Mouse (Mus musculus) testis, adult 2 months (tissue): ENCODE measurements around the gene Lin7b. TPM values are rescaled to one million over a fixed set of nuclear protein-coding genes. Genes with fewer than 3 reads are reported as not detected.

Source experiments
- H3K27ac ChIP-seq: fragments of 200-500 bp; 2 replicates; pipeline ENCODE4 v1.5.1; 2012; ENCODE audit warnings: low read depth, low read length; ENCODE audit not compliant: control insufficient read depth, insufficient read depth
- H3K27me3 ChIP-seq: fragments of 200-500 bp; 2 replicates; pipeline ENCODE4 v1.6.1; 2012; ENCODE audit warnings: mild to moderate bottlenecking, low read length, moderate library complexity; ENCODE audit not compliant: control insufficient read depth, insufficient read depth
- H3K36me3 ChIP-seq: fragments of 200-500 bp; 2 replicates; pipeline ENCODE4 v1.6.1; 2012; ENCODE audit warnings: mild to moderate bottlenecking, low read length; ENCODE audit not compliant: control insufficient read depth, insufficient read depth
- H3K4me1 ChIP-seq: fragments of 200-500 bp; 2 replicates; pipeline ENCODE4 v1.6.1; 2012; ENCODE audit warnings: low read length; ENCODE audit not compliant: control insufficient read depth, insufficient read depth
- H3K4me3 ChIP-seq: fragments of 200-500 bp; 2 replicates; pipeline ENCODE4 v1.5.1; 2012; ENCODE audit warnings: low read depth, mild to moderate bottlenecking, low read length, moderate library complexity, mixed read lengths; ENCODE audit not compliant: control insufficient read depth
- CTCF ChIP-seq: fragments of 200-500 bp; IDR thresholded peaks from 2 replicates; pipeline ENCODE4 v1.5.1; 2012; ENCODE audit warnings: low read depth, mild to moderate bottlenecking, inconsistent platforms, low read length, moderate library complexity; ENCODE audit not compliant: control insufficient read depth, insufficient read depth, insufficient replicate concordance
- POLR2A ChIP-seq: fragments of 200-500 bp; IDR thresholded peaks from 2 replicates; pipeline ENCODE4 v1.6.1; 2012; ENCODE audit warnings: low read depth, mild to moderate bottlenecking, inconsistent platforms, low read length, moderate library complexity; ENCODE audit not compliant: control insufficient read depth
- polyA plus RNA-seq: library from polyadenylated mRNA; depleted of rRNA; stranded (reverse); fragments of >200 nt; gene quantifications from 2 replicates; pipeline ENCODE4 v1.2.3, GENCODE M21; 2012

Lin7b gene
- polyA plus RNA-seq, 1 experiment: 7.3 TPM

DNA sequence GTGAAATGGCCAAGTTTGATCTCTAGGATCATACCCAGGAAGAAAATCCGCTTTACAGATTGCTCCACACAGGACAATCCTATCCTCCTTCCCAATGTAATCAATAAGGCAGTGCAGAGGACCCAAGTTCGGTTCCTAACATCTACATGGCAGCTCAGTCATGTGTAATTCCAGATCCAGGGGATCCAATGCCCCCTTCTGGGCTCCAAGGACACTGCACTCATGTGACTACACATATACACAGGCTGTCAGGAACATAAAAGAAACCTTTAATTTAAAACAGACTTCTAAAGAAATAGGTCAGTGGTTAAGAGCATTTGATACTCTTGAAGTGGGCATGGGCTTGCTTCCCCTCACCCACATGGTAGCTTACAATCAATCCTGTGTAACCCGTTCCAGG is 15.7 kb upstream of the Lin7b start:
- TF ChIP-seq POLR2A (no peak), CTCF (no peak)
- Histone ChIP-seq H3K27ac (no peak overlapping the region), H3K36me3 (peaks cover 7% of the 10 kb centered on the region; the same call in 1 of the 2 replicates), H3K4me1 (no peaks in the 10 kb centered on the region), H3K27me3 (no peaks in the 10 kb centered on the region), H3K4me3 (no peak overlapping the region)

GRCm38 (mm10) chr7:45376057-45376456 is 5.7 kb upstream of the Lin7b start:
- Histone ChIP-seq H3K4me3 (no peak overlapping the region), H3K27me3 (no peaks in the 10 kb centered on the region), H3K27ac (no peak overlapping the region), H3K4me1 (peaks cover 3% of the 10 kb centered on the region; the same call in 1 of the 2 replicates), H3K36me3 (peaks cover 1% of the 10 kb centered on the region; the same call in 1 of the 2 replicates)
- TF ChIP-seq CTCF (no peak), POLR2A (no peak)

- Histone ChIP-seq H3K4me3 (no peak overlapping the region), H3K27ac (no peak overlapping the region), H3K4me1 (peaks cover 16% of the 10 kb centered on the region), H3K27me3 (no peaks in the 10 kb centered on the region), H3K36me3 (no peaks in the 10 kb centered on the region)
- TF ChIP-seq CTCF (no peak), POLR2A (no peak)
Observed at GRCm38 (mm10) chr7:45374620-45375019, 4.2 kb upstream of the Lin7b start.

GRCm38 (mm10) chr7:45372371-45372770 is 2.0 kb upstream of the Lin7b start:
- no peaks in the 10 kb centered on the region for H3K36me3 ChIP-seq
- H3K4me3 ChIP-seq: no peak overlapping the region
- H3K27ac ChIP-seq: no peak overlapping the region
- TF ChIP-seq CTCF (no peak), POLR2A (no peak)
- peaks cover 24% of the 10 kb centered on the region for H3K4me1 ChIP-seq
- H3K27me3 ChIP-seq: no peaks in the 10 kb centered on the region

DNA sequence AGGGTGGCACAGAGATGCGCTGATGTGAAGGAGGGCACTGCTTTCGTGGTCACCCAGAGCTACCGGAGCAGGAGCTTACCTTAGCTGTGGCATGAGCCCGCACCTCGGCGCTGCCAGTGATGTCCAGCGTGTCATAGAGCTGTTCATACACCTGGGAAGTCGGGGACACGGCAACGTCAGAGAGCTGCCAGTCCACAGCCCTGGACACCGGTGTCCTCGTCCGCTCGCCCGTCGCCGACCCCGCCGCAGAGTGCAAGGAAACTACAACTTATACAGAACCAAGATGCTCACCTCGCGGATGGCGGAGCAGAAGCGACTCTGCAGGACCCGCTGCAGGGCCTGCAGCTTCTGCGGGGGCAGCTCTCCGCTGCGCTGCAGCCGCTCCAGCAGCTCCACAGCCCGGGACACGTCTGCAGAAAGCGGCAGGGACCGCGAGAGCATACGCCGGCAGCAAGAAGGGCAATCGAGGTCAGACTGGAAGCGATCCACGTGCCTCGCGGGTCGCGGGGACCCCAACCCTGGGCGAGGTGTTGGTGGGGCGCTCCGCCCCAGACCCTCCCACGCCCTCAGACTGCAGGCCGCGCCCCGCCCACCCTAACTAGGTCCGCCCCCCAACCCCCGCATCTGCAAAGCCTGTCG is 428 bp downstream of the Lin7b start:
- Histone ChIP-seq H3K4me1 (peaks cover 38% of the 10 kb centered on the region), H3K27ac (no peak overlapping the region), H3K4me3 (peak overlapping the region; percentile 58), H3K27me3 (no peaks in the 10 kb centered on the region; the same call in 1 of the 2 replicates), H3K36me3 (no peaks in the 10 kb centered on the region)
- TF ChIP-seq CTCF: no peak
- no peak for TF ChIP-seq POLR2A

DNA sequence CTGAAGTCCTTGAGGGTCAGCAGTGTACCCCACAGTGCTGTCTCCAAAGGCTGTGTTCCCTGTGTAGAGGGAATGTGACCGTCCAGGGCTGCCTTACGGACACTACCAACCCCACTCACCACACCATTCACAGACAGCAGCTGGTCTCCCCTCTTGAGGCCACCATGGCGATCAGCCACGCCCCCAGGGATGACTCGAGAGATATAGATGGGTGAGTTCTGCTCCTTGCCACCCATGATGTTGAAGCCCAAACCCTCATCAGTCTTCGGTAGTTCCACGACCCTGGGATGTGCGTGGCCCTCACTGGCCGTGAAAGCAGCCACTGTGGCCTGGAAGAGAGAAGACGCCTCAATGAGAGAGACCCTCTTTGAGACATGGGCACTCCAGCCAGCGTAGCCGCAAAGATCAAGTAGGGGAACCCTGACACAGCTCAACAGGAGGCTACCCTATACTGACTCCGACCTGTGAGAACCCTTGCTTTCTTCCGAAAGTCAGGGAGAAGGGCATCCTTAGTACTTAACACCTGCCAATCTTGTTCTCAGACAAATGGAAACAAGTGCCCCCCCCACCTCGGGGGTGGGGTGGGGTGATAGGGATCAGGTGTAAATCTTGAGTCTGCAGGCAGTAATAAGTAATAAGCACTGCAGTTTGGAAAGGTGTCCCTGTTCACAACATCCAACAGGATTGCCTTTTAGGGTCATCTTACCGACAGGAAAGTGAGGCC is 1.2 kb downstream of the Lin7b start:
- Histone ChIP-seq H3K27me3 (no peaks in the 10 kb centered on the region; the same call in 1 of the 2 replicates), H3K4me1 (peaks cover 38% of the 10 kb centered on the region), H3K4me3 (no peak overlapping the region), H3K27ac (no peak overlapping the region), H3K36me3 (no peaks in the 10 kb centered on the region)
- TF ChIP-seq CTCF (no peak), POLR2A (no peak)

DNA sequence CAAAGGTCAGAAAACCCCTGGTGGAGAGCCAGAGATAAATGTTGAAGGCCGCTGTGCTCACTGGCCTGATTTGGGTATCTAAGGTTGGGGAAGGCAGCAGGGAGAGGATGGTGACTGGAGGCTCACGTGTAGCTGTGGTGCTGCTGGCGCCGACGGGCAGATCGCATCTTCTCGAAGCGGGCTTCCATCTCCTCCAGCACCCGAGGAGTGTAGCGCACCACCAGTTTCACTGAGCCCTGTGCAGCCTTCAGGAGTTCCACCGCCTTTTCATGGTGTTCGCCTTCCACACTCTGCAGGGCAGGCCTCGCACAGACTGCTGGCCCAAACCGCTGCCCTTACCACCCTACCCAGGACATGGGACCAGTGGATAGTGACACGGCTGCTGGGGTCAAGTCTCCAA is 2.2 kb downstream of the Lin7b start:
- H3K27ac ChIP-seq: no peak overlapping the region
- H3K27me3 ChIP-seq: no peaks in the 10 kb centered on the region; the same call in 1 of the 2 replicates
- no peak overlapping the region for H3K4me3 ChIP-seq
- no peaks in the 10 kb centered on the region for H3K36me3 ChIP-seq
- no peak for TF ChIP-seq CTCF
- no peak for TF ChIP-seq POLR2A
- H3K4me1 ChIP-seq: peaks cover 38% of the 10 kb centered on the region
